Mouse (Mus musculus) cerebellum, adult 8-10 months (tissue): ENCODE results near the gene Dkk2.

Source experiments
- DNase-seq: peaks from one replicate; pipeline ENCODE4 v3.0.0; 2022

Dkk2 gene

DNA sequence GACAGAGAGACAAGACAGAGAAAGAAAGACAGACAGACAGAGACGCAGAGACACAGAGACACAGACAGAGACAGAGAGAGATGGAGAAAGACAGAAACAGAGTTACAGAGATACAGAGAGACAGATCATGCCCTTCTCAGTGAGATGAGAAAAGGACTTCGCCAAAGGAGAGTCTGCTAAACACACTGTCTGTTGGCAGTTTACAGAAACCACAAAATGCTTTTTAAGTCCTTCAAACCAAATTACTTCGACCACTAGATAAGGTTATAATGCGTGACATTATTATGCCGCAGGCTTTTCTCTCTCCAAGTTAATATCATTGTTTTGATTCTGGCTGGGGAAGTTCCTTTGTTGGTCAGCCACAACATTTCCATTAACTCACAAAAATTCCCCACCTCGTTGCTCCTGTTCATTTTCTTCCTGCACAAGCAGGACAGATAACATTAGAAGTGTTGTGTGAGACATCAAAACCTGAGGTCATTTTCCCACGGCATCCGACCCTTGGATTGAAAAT is 40.2 kb downstream of the Dkk2 start:
- DNase-seq = no peak

DNA sequence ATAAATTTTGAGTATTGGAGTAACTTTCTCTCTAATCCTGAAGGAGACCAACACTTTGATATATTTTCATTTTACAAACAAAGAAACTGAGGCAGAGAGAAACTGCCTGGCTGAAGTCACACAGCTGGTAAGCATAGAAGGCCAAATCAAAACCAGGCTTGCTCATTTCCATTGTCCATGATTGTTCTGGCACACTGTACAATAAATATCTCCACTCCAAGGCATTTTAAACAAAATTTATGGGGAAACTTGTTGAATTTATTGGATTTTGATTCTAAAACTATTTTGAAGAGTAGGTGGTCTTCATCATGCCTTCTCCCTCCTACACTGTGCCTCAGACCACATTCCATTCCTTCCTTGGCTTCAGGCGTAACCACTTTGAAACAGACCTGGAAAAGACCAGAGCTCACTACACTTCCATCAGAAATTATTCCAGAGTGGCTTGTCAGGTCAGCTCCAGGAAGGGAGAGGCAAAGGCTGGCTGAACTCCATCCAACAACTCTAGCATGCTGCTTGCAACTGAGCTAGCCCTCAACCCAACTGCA is 44.7 kb downstream of the Dkk2 start:
- no peak for DNase-seq

DNA sequence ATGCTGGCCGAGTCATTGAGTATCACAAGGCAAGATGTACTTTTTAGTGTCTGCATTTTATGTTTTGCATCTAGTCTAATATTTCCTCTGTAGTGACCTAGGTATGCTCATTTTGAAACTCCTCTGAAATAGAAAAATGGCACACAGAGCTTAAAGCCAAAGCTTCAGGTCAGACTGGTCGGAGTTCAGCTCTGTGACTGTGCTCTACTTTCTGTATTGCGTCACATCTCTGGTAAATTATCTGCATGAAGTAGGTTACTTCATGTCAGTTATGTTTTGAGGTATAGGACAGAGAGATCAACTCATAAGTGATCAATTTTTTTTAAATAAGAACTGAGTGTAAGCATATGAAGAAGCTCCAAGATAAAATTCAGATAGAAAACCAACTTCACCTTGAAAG is 45.7 kb downstream of the Dkk2 start:
- DNase-seq = no peak

DNA sequence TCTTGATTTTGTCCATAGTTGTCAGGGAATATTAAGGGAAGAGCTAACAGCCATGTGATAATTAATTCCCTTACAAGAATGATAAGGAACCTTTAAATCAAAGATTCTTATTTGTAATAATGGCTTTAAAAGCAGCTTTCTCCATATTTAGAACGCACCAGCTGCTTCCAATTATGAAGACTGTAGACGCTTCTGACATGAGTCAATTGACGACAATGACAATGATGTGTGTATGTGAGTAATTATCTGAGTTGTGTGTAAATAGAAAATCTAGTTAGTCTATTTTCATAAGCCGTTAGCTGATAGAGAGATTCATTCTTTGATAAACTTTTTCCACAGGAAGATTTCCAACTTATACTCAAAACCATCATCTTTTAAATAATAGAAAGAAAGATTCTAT is 46.8 kb downstream of the Dkk2 start:
- no peak for DNase-seq

DNA sequence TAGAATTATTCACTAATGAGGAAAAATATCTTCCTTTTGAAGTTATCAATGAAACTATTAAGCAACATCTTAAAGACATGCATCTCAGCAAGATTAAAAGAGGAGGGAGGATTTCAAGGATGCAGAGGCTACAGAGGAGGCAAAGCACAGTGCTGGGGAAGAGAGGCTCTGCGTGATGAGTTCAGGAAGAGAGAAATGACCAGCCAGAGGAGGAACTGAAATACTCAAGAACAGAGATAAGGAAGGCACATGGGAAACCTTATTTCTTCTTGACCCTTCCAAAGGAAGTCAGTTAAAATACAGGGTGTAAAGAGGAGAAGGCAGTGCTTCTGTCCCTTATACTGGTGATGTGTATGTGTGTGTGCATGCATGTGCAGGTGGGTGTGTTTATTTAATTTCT is 49.4 kb downstream of the Dkk2 start:
- no peak for DNase-seq

DNA sequence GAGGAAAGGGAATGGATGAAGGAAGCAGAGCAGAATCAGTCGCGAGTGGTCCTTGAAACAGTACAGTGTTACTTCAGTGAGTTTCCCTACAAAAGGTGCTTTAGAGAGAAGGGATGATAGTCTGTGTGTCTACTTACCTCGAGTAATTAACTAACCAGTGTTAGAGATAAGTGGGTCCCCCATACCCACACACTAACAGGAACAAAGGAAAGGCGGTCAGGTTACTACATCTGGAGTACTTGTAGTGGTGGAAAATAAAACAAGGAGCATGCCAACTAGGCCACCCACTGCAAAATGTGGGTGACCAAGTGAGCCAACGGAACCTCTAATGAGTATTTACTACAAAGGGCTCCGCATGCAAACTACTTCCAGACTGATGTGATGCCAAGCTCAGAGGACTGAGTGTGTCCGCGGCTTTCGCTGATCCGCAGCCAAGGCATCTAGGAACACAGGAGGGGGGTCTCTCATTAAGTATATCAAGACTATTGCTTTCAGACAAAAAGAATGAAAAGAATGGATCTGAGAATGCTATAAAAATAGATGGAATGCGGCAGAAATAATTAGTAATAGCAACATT is 52.8 kb downstream of the Dkk2 start:
- no peak for DNase-seq

DNA sequence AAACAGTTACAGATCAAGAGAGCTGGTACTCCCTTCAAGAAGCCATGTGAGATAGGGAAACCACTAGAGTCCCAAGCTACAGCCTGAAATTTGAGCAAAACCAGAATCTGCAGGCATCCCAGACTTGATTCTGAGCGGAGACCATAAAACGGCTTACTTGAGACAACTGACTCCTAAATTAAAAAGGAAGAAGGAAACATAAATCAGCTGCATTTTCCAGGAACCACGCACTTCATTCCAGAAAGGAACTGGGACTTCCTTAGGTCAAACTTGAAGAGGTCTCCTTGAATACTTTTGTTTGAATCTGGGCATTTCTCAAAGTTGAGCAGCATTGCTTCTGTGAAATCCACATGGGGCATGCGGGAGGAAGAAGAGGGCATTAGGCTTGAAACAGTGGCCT is 55.9 kb downstream of the Dkk2 start:
- DNase-seq = no peak

DNA sequence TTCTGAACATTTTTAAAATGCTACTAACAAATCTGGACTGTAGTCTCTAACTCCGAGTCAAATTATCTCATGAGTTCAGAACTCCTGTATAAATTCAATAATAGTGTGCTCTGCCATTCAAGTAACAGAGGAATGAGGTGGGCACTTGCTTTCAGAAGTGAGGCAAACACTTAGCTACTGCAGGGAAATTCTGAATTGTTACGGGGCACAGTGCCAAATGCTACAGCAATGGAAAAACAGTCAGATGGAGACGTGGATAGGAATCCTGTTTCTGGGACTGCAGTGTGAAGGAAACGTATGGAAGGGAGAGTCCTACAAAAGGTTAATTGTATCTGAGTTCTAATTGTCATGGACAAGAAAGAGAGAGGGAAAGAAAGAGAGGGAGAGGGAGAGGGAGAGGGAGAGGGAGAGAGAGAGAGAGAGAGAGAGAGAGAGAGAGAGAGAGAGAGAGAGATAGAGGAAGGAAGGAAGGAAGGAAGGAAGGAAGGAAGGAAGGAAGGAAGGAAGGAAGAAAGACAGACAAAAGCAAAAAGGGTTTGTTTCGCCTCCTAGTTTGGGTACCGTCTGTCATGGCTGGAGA is 64.4 kb downstream of the Dkk2 start:
- no peak for DNase-seq

DNA sequence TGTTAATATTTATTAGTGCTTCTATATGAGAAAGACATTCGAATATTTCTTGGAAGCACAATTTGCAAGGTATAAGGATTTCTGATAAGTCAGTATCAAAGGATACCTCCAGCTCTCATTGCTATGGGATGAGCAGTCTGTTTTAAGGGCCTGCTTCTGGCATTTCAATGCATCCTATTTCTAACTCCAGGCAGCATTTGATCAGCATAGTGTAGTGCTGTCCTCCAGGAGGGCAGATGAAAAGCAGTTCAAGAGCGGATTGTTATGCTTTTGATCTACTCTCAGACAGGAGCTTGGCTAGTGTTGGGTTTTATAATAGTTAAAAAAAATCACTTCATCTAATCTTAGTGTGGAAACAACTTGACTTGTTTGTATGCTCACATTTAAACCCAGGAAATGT is 73.7 kb downstream of the Dkk2 start:
- no peak for DNase-seq

DNA sequence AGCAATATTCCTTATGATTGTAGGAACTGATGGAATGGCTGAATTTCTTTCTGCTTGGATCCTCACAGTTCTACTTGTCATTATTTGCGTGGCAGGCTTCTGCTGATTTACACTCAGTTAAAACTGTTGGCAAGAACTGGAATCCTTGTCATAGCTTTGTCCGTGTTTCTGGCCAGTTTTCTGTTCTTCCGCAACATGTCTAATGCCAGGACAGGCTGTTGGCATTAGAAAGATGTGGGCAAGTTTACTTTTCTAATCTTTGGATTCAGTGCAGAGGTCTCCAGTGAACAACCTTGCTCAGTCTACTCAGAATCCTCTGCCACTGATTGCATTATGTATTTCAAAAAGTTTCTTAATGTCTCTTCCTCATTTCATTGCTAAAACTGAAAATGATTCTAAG is 83.8 kb downstream of the Dkk2 start:
- DNase-seq = no peak

DNA sequence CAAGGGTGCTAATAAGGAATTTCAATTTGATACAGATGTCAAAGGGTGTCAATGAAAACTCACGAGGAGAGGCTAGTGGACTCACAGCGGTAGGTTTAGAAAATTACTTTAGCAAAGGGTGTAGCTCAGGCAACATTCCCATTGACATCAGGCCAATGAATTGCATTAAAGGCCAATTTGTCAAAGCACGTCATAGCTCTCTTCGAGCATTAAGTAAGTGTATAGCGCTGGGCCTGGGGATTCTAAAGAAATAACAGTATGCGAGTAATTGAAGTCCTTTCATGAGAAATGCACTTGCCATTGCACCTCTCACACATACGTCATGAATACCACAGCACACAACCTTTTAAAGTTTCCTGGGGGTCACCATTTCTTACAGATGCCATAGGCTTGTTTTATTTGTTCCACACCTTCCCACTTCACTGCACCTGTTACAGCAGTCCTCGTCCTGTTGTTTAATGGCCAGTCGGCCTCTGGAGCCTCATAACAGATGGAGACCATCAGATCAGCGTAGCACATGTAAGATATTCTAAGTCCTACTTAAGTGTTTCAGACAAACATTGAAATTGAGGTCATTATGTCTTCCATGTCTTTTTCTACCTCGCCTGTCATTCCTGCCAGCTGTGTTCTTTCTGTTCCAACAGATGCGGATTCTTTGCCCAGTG is 101.9 kb downstream of the Dkk2 start:
- no peak for DNase-seq

DNA sequence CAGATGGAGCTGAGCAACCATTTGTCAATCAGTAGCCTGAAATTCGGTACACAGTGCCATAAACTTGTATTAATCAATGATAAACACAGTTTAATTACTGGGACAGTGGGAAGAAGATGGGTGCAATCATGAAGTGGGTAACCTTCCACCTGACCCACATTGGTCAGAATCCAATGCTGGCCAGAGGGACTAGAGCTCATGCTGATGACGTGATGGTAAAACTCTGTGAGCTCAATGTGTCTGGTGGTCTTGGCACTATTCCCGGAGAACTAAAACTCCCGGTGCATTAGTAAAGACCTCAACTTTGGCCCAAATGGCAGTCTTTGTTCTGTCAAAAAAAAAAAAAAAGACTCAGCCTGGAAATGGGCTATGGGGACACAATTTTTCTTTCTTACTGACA is 116.9 kb downstream of the Dkk2 start:
- no peak for DNase-seq

DNA sequence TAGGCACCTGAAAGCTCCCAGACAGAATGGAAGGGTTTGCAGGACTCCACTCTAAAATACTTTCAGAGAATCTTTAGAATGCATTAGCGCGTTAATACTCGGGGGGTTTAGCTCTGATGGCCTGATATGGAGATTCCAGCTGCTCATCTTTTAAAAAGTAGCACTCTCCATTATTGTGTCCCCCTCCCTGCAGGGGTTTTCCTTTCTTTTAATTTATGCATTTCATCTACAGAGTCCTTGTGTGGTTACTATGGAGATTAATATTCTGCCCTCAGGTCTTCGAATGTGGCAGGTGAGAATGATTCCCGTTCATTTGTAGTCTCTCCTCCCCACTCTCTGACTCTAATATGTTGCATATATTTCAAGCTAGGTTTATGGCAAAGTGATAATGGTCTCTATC is 117.6 kb downstream of the Dkk2 start:
- DNase-seq = no peak

DNA sequence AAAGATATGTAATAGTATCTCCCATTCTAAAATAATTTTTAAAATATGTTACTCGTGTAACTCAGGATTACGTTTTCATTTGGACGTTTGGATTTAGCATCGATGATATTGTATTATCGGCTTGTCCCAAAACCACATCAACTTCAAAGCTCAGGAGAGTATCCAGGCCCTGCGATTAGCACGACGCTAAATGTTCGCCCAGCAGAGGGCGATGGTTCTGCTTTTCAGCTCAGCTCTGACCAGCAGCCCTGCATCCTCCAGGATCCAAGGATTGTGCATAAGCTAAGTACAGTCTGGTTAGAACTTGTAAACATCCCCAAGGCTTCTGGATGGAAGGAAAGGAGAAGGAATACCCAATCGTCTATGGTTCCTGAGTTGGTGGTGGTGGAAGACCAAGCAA is 122.4 kb downstream of the Dkk2 start:
- DNase-seq = peak; percentile 1

DNA sequence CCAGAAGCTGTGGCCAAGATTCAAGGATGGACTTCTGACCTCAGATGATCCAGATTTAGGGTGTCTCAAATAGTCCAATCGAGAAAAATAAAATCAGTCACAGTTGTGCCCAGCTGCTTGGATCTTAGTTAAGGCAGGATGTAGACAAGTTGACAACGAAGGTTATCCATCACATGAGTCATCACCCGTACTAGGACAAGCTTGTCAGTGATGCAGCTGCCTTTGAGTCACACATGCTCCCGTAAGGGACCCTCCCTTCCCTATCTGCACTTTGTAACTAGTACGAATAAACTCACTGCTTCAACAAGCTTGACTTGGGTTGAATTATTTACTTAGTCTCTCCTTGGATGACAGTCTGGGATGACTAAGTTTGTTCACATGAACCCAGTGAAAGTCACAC is 126.2 kb downstream of the Dkk2 start:
- DNase-seq = no peak

DNA sequence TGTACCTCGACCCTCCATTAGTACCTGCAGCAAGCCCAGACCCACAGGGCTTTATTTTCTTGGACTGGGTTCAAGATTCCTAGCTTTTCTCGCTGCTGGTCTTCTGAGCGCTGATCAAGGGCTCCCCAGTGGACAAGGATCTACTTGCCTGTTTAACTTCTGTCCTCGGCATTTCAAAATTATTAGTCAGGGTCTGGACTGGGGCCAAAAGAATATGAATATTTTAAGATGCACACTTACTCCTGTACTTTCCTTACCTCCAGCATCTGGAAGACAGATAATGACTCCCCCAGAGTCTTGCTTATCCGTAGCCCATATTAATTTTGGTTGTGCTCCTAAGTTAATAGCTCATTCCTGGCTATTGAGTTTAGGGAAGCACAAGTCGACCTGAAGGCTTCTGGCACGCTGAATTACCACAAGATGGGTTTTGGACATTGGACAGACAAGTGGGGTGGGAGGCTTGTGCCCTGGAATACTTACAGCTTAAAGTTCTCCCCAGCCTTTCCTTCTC is 134.9 kb downstream of the Dkk2 start:
- no peak for DNase-seq

DNA sequence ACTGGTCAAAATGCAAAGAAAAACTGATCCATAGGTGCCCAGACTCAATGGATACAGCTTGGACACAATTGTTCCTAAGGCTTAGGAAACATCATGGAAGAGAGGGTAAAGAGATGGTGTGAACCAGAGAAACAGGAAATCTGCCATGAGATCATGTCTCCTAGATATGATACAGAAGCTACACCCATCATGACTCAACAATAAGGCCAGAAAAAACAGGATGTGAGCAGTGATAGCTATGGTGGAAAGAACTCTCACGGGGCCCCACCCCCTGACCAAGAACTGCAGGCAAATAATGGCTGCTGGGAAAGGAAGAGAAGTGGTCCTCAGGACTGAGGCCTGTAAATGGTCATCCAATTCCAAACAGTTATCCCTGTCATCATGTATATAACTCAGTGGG is 142.5 kb downstream of the Dkk2 start:
- no peak for DNase-seq
